Mouse (Mus musculus) gastrocnemius, adult 8-10 months (tissue): Measurements from ENCODE around the gene Chmp3. TPM values are rescaled to one million over a fixed set of nuclear protein-coding genes. Genes with fewer than 3 reads are reported as not detected.

Source experiments
- DNase-seq, 2 experiments: peaks; one replicate each; pipeline ENCODE4 v3.0.0; 2022; ENCODE audit warnings: low spot score in 2 of 2
- total RNA-seq, 4 experiments: library from RNA; stranded (reverse); gene quantifications; 2 replicates each; pipeline ENCODE4 v1.2.4; 2022

Chmp3 gene
- total RNA-seq, 4 experiments from 2014 or later, result 30.4 to 39.8 (median 38.9) TPM

GRCm38 (mm10) chr6:71608994-71609393, 65.4 kb downstream of the Chmp3 start:
- DNase-seq, result no peak

- DNase-seq, result no peak
These were observed 66.4 kb downstream of the Chmp3 start for GRCm38 (mm10) chr6:71609968-71610367.

GRCm38 (mm10) chr6:71613225-71613624, 69.6 kb downstream of the Chmp3 start:
- no peak for DNase-seq

- no peak for DNase-seq
These were observed 73.4 kb downstream of the Chmp3 start for GRCm38 (mm10) chr6:71616959-71617358.

GRCm38 (mm10) chr6:71621551-71621950, 78.0 kb downstream of the Chmp3 start:
- DNase-seq, result no peak

GRCm38 (mm10) chr6:71621981-71622380, 78.4 kb downstream of the Chmp3 start:
- peak in 1 of 2 experiments; percentile 34 for DNase-seq

- no peak for DNase-seq
These were observed 81.1 kb downstream of the Chmp3 start for GRCm38 (mm10) chr6:71624723-71625122.

GRCm38 (mm10) chr6:71625984-71626383, 82.4 kb downstream of the Chmp3 start:
- no peak for DNase-seq

GRCm38 (mm10) chr6:71627325-71627724, 83.7 kb downstream of the Chmp3 start:
- no peak for DNase-seq

- DNase-seq, result no peak
These were observed 87.6 kb downstream of the Chmp3 start for GRCm38 (mm10) chr6:71631196-71631595.

- peak; percentile 24 to 38 for DNase-seq
These were observed 88.3 kb downstream of the Chmp3 start for GRCm38 (mm10) chr6:71631706-71632461.

Other genes starting within 250 kb of the Chmp3 start
- 100 to 1,000 TPM; 334 to 392 (median 347) TPM for gene Smyd1, start 221.6 kb upstream of the Chmp3 start, total RNA-seq
- not detected for gene Cd8b1, start 221.0 kb upstream of the Chmp3 start, total RNA-seq
- not detected for gene Cd8a, start 170.4 kb upstream of the Chmp3 start, total RNA-seq
- gene Rmnd5a, start 103.2 kb upstream of the Chmp3 start, total RNA-seq, result 100 to 1,000 TPM; 137 to 183 (median 144) TPM
- gene Rnf103, start 49.9 kb upstream of the Chmp3 start, total RNA-seq, result 10 to 100 TPM; 19.5 to 22.6 (median 21.2) TPM
- 10 to 100 TPM in 2 of 4 experiments, 1 to 10 TPM in 2; 8.8 to 13.2 (median 10.2) TPM for gene Kdm3a, start 89.2 kb downstream of the Chmp3 start, total RNA-seq
- gene Reep1, start 163.8 kb downstream of the Chmp3 start, total RNA-seq, result 10 to 100 TPM; 58.1 to 89.1 (median 69.7) TPM